Mouse (Mus musculus): Measurements from ENCODE around the gene Uqcc1. TPM values are rescaled to one million over a fixed set of nuclear protein-coding genes. Genes with fewer than 3 reads are reported as not detected.
A peak's percentile ranks its signal among the peaks of the same experiment; 100 is the strongest.

Uqcc1 gene
- polyA plus RNA-seq, 1 experiment, result 24.0 TPM

- H3K4me3 ChIP-seq (replicated peaks; ENCODE audit: extremely low read depth, low read depth, low read length), result no peak overlapping the region
- TF ChIP-seq CTCF (IDR thresholded peaks at IDR 0.05; ENCODE audit: insufficient read depth, low read length), result no peak
- 92% methylated on average over 8 of the region's 8 CpGs for WGBS
- DNase-seq, result no peak
- no peaks in the 10 kb centered on the region for H3K4me1 ChIP-seq (ENCODE audit: control insufficient read depth, insufficient read depth, low read length)
These were observed 61.8 kb downstream of the Uqcc1 start for GRCm38 (mm10) chr2:155868320-155868719.

GRCm38 (mm10) chr2:155863301-155863867 is 66.7 kb downstream of the Uqcc1 start:
- WGBS, result 68% methylated on average over 11 of the region's 11 CpGs
- Histone ChIP-seq H3K4me1 (ENCODE audit: control insufficient read depth, insufficient read depth, low read length) (no peaks in the 10 kb centered on the region), H3K4me3 (replicated peaks; ENCODE audit: extremely low read depth, low read depth, low read length) (no peak overlapping the region)
- DNase-seq, result no peak
- no peak for TF ChIP-seq POLR2A (IDR thresholded peaks at IDR 0.05; ENCODE audit: borderline replicate concordance, extremely low read depth, low read depth, low read length)
- no peak for TF ChIP-seq CTCF (IDR thresholded peaks at IDR 0.05; ENCODE audit: insufficient read depth, low read length)

GRCm38 (mm10) chr2:155862573-155863300 is 67.4 kb downstream of the Uqcc1 start:
- Histone ChIP-seq H3K4me3 (replicated peaks; ENCODE audit: extremely low read depth, low read depth, low read length) (no peak overlapping the region), H3K4me1 (ENCODE audit: control insufficient read depth, insufficient read depth, low read length) (no peaks in the 10 kb centered on the region)
- TF ChIP-seq POLR2A (IDR thresholded peaks at IDR 0.05; ENCODE audit: borderline replicate concordance, extremely low read depth, low read depth, low read length) (no peak), CTCF (IDR thresholded peaks at IDR 0.05; ENCODE audit: insufficient read depth, low read length) (no peak)
- no peak for DNase-seq
- 80% methylated on average over 13 of the region's 13 CpGs for WGBS

- TF ChIP-seq CTCF (IDR thresholded peaks at IDR 0.05; ENCODE audit: insufficient read depth, low read length) (no peak), POLR2A (IDR thresholded peaks at IDR 0.05; ENCODE audit: borderline replicate concordance, extremely low read depth, low read depth, low read length) (no peak)
- 92% methylated on average over 6 of the region's 6 CpGs for WGBS
- H3K4me3 ChIP-seq (replicated peaks; ENCODE audit: extremely low read depth, low read depth, low read length), result no peak overlapping the region
- DNase-seq, result no peak
- no peaks in the 10 kb centered on the region for H3K4me1 ChIP-seq (ENCODE audit: control insufficient read depth, insufficient read depth, low read length)
These were observed 68.5 kb downstream of the Uqcc1 start for GRCm38 (mm10) chr2:155861581-155861980.

GRCm38 (mm10) chr2:155860102-155860501 is 70.0 kb downstream of the Uqcc1 start:
- no peak for TF ChIP-seq CTCF (IDR thresholded peaks at IDR 0.05; ENCODE audit: insufficient read depth, low read length)
- TF ChIP-seq POLR2A (IDR thresholded peaks at IDR 0.05; ENCODE audit: borderline replicate concordance, extremely low read depth, low read depth, low read length), result no peak
- no peak for DNase-seq
- no peak overlapping the region for H3K4me3 ChIP-seq (replicated peaks; ENCODE audit: extremely low read depth, low read depth, low read length)
- H3K4me1 ChIP-seq (ENCODE audit: control insufficient read depth, insufficient read depth, low read length), result no peaks in the 10 kb centered on the region
- WGBS, result 77% methylated on average over 7 of the region's 7 CpGs

GRCm38 (mm10) chr2:155852536-155852935 is 77.6 kb downstream of the Uqcc1 start:
- 80% methylated on average over 5 of the region's 5 CpGs for WGBS
- DNase-seq, result no peak
- TF ChIP-seq CTCF (IDR thresholded peaks at IDR 0.05; ENCODE audit: insufficient read depth, low read length) (no peak), POLR2A (IDR thresholded peaks at IDR 0.05; ENCODE audit: borderline replicate concordance, extremely low read depth, low read depth, low read length) (no peak)
- no peak overlapping the region for H3K4me3 ChIP-seq (replicated peaks; ENCODE audit: extremely low read depth, low read depth, low read length)
- H3K4me1 ChIP-seq (ENCODE audit: control insufficient read depth, insufficient read depth, low read length), result no peaks in the 10 kb centered on the region

GRCm38 (mm10) chr2:155850120-155850519 is 80.0 kb downstream of the Uqcc1 start:
- no peak overlapping the region for H3K4me3 ChIP-seq (replicated peaks; ENCODE audit: extremely low read depth, low read depth, low read length)
- no peaks in the 10 kb centered on the region for H3K4me1 ChIP-seq (ENCODE audit: control insufficient read depth, insufficient read depth, low read length)
- WGBS, result 87% methylated on average over 7 of the region's 7 CpGs
- TF ChIP-seq CTCF (IDR thresholded peaks at IDR 0.05; ENCODE audit: insufficient read depth, low read length) (no peak), POLR2A (IDR thresholded peaks at IDR 0.05; ENCODE audit: borderline replicate concordance, extremely low read depth, low read depth, low read length) (no peak)
- DNase-seq, result no peak

- DNase-seq, result no peak
- WGBS, result 71% methylated on average over 7 of the region's 7 CpGs
- Histone ChIP-seq H3K4me1 (ENCODE audit: control insufficient read depth, insufficient read depth, low read length) (no peaks in the 10 kb centered on the region), H3K4me3 (replicated peaks; ENCODE audit: extremely low read depth, low read depth, low read length) (no peak overlapping the region)
- no peak for TF ChIP-seq CTCF (IDR thresholded peaks at IDR 0.05; ENCODE audit: insufficient read depth, low read length)
- TF ChIP-seq POLR2A (IDR thresholded peaks at IDR 0.05; ENCODE audit: borderline replicate concordance, extremely low read depth, low read depth, low read length), result no peak
These were observed 80.6 kb downstream of the Uqcc1 start for GRCm38 (mm10) chr2:155849464-155849863.

GRCm38 (mm10) chr2:155848291-155848690 is 81.8 kb downstream of the Uqcc1 start:
- DNase-seq, result peak; percentile 76
- WGBS, result 32% methylated on average over 6 of the region's 6 CpGs
- H3K4me1 ChIP-seq (ENCODE audit: control insufficient read depth, insufficient read depth, low read length), result no peaks in the 10 kb centered on the region
- TF ChIP-seq POLR2A (IDR thresholded peaks at IDR 0.05; ENCODE audit: borderline replicate concordance, extremely low read depth, low read depth, low read length), result no peak
- peak; percentile 92 for TF ChIP-seq CTCF (IDR thresholded peaks at IDR 0.05; ENCODE audit: insufficient read depth, low read length)
- no peak overlapping the region for H3K4me3 ChIP-seq (replicated peaks; ENCODE audit: extremely low read depth, low read depth, low read length)

- no peak overlapping the region for H3K4me3 ChIP-seq (replicated peaks; ENCODE audit: extremely low read depth, low read depth, low read length)
- no peak for TF ChIP-seq POLR2A (IDR thresholded peaks at IDR 0.05; ENCODE audit: borderline replicate concordance, extremely low read depth, low read depth, low read length)
- TF ChIP-seq CTCF (IDR thresholded peaks at IDR 0.05; ENCODE audit: insufficient read depth, low read length), result no peak
- H3K4me1 ChIP-seq (ENCODE audit: control insufficient read depth, insufficient read depth, low read length), result no peaks in the 10 kb centered on the region
- 81% methylated on average over 8 of the region's 8 CpGs for WGBS
- DNase-seq, result no peak
These were observed 83.2 kb downstream of the Uqcc1 start for GRCm38 (mm10) chr2:155846930-155847329.
